Mouse (Mus musculus) liver, embryonic 14.5 days (tissue): ENCODE data around the gene Pkig.

Experiments used
- CTCF ChIP-seq: IDR thresholded peaks from 2 replicates; pipeline ENCODE4 v1.5.1; 2016; ENCODE audit warnings: antibody characterized with exemption, low read depth, control low read depth
- EP300 ChIP-seq: IDR thresholded peaks from 2 replicates; pipeline ENCODE4 v1.6.1; 2016; ENCODE audit warnings: antibody characterized with exemption, low read depth

- no peak for TF ChIP-seq EP300
- no peak for TF ChIP-seq CTCF
These were observed 27.6 kb downstream of the Pkig start for GRCm38 (mm10) chr2:163685761-163686200.
